In genomic region chr1:72575121-72575520, GRCm38 (mm10) we compare ENCODE assay signal across 13 mouse cellular contexts. TPM values are rescaled to one million over a fixed set of nuclear protein-coding genes. Genes with fewer than 3 reads are reported as not detected.
DNase-seq lines count a peak whose midpoint lies in the region; ATAC-seq and TF ChIP-seq lines count a peak whose summit lies in the region.
"Had no signal": no experiment of that assay in that cellular context is flagged by ENCODE, and none has a peak within 500 bp of the region (broad histone marks: within the 10 kb centered on the region; RNA-seq: fewer than 3 reads in every experiment).

No protein-coding gene starts in this region.

- H3K4me2 ChIP-seq in heart, postnatal 0 days (ENCODE audit: low read depth, low read length) = no peak overlapping the region
- no peak overlapping the region for H3K4me2 ChIP-seq in midbrain, embryonic 14.5 days (ENCODE audit: low read length)
- no peak overlapping the region for H3K4me2 ChIP-seq in midbrain, embryonic 16.5 days (ENCODE audit: low read length)
- H3K4me2 ChIP-seq: hindbrain, embryonic 13.5 days; limb, embryonic 12.5 days; midbrain, embryonic 12.5 days had no signal

- no peak for ATAC-seq in heart, postnatal 0 days (ENCODE audit: insufficient read depth, low read depth)
- no peak for ATAC-seq in midbrain, embryonic 14.5 days (ENCODE audit: low FRiP score, low TSS enrichment)
- no peak for ATAC-seq in midbrain, embryonic 16.5 days
- ATAC-seq in Patski = no peak
- no peak for ATAC-seq in erythroid progenitor cell, adult 5-6 weeks (replicated peaks; ENCODE audit: low FRiP score, poor library complexity, severe bottlenecking)

- peak; percentile 35 for TF ChIP-seq CTCF in heart, postnatal 0 days (IDR thresholded peaks at IDR 0.05; ENCODE audit: low read depth)
- peak; percentile 65 for TF ChIP-seq CTCF in Patski (IDR thresholded peaks at IDR 0.05)

- TF ChIP-seq EP300 in heart, postnatal 0 days (IDR thresholded peaks at IDR 0.05; ENCODE audit: low read depth) = no peak

- no peak overlapping the region for H3K9ac ChIP-seq in heart, postnatal 0 days (replicated peaks; ENCODE audit: low read depth, low read length)
- no peak overlapping the region for H3K9ac ChIP-seq in midbrain, embryonic 14.5 days (replicated peaks; ENCODE audit: low read length)
- H3K9ac ChIP-seq in midbrain, embryonic 16.5 days (ENCODE audit: low read depth, low read length) = no peak overlapping the region
- H3K9ac ChIP-seq: hindbrain, embryonic 13.5 days; limb, embryonic 12.5 days; midbrain, embryonic 12.5 days had no signal

- no peak for DNase-seq in heart, postnatal 0 days (ENCODE audit: low spot score)
- DNase-seq in heart, postnatal 4 days = no peak
- peak; percentile 50 for DNase-seq in midbrain, embryonic 14.5 days
- DNase-seq in Patski (ENCODE audit: low read depth, low spot score) = no peak
- no peak for DNase-seq in urinary bladder, postnatal 10 days (ENCODE audit: low spot score)
- DNase-seq: cerebellum, adult 18-20 months; thymus, postnatal 14 days had no signal

- 40% methylated on average over 4 of the region's 4 CpGs for WGBS in heart, postnatal 0 days
- 50% methylated on average over 4 of the region's 4 CpGs for WGBS in midbrain, embryonic 14.5 days
- WGBS in midbrain, embryonic 16.5 days = 58% methylated on average over 4 of the region's 4 CpGs

- H3K36me3 ChIP-seq in heart, postnatal 0 days (replicated peaks; ENCODE audit: control insufficient read depth, insufficient read depth, low read length) = no peaks in the 10 kb centered on the region
- no peaks in the 10 kb centered on the region for H3K36me3 ChIP-seq in midbrain, embryonic 14.5 days (ENCODE audit: control insufficient read depth, insufficient read depth, low read length)
- no peaks in the 10 kb centered on the region for H3K36me3 ChIP-seq in midbrain, embryonic 16.5 days (ENCODE audit: control insufficient read depth, insufficient read depth, low read length)
- H3K36me3 ChIP-seq: hindbrain, embryonic 13.5 days; limb, embryonic 12.5 days; midbrain, embryonic 12.5 days had no signal

- in situ Hi-C loops in Patski (cut with MboI; ENCODE audit: low pct_unique_long_range_greater_than_20kb) = loop anchor here (10.0 kb wide), 1 partner anchor 260 kb away; no protein-coding TSS in a partner anchor

- no peaks in the 10 kb centered on the region for H3K4me1 ChIP-seq in heart, postnatal 0 days (ENCODE audit: control insufficient read depth, insufficient read depth)
- peaks cover 17% of the 10 kb centered on the region for H3K4me1 ChIP-seq in midbrain, embryonic 14.5 days (ENCODE audit: control insufficient read depth, insufficient read depth, low read length)
- peaks cover 16% of the 10 kb centered on the region for H3K4me1 ChIP-seq in midbrain, embryonic 16.5 days (ENCODE audit: control insufficient read depth, insufficient read depth, low read length)

- H3K27ac ChIP-seq in heart, postnatal 0 days (ENCODE audit: low read depth) = no peak overlapping the region
- no peak overlapping the region for H3K27ac ChIP-seq in midbrain, embryonic 14.5 days (replicated peaks; ENCODE audit: low read depth, low read length)
- no peak overlapping the region for H3K27ac ChIP-seq in midbrain, embryonic 16.5 days (ENCODE audit: low read length)
- H3K27ac ChIP-seq: hindbrain, embryonic 13.5 days; limb, embryonic 12.5 days; midbrain, embryonic 12.5 days had no signal

- no peaks in the 10 kb centered on the region for H3K9me3 ChIP-seq in heart, postnatal 0 days (replicated peaks; ENCODE audit: control insufficient read depth, low read length)
- H3K9me3 ChIP-seq in midbrain, embryonic 14.5 days (ENCODE audit: control insufficient read depth, low read length) = no peaks in the 10 kb centered on the region
- H3K9me3 ChIP-seq in midbrain, embryonic 16.5 days (replicated peaks; ENCODE audit: control insufficient read depth, low read length, poor library complexity, severe bottlenecking) = no peaks in the 10 kb centered on the region
- H3K9me3 ChIP-seq: hindbrain, embryonic 13.5 days; limb, embryonic 12.5 days; midbrain, embryonic 12.5 days had no signal

- H3K27me3 ChIP-seq in heart, postnatal 0 days (ENCODE audit: control insufficient read depth, insufficient read depth, low read length) = 0 out of 2 replicates have a peak, but pooled peaks cover 13% of the 10 kb centered on the region
- H3K27me3 ChIP-seq in midbrain, embryonic 14.5 days (ENCODE audit: control insufficient read depth, insufficient read depth, low read length) = no peaks in the 10 kb centered on the region; the same call in 1 of the 2 replicates
- no peaks in the 10 kb centered on the region for H3K27me3 ChIP-seq in midbrain, embryonic 16.5 days (ENCODE audit: control insufficient read depth, insufficient read depth, low read depth, low read length)
- H3K27me3 ChIP-seq in Patski = no peaks in the 10 kb centered on the region

- POLR2A ChIA-PET in Patski (lab: Charles Lee) = no interaction called here

- no peak overlapping the region for H3K4me3 ChIP-seq in heart, postnatal 0 days (ENCODE audit: low read depth, low read length)
- H3K4me3 ChIP-seq in midbrain, embryonic 14.5 days (replicated peaks; ENCODE audit: low read depth, low read length) = no peak overlapping the region
- H3K4me3 ChIP-seq in midbrain, embryonic 16.5 days (ENCODE audit: low read depth, low read length) = no peak overlapping the region
- H3K4me3 ChIP-seq: hindbrain, embryonic 13.5 days; limb, embryonic 12.5 days; midbrain, embryonic 12.5 days had no signal

- CTCF ChIA-PET in Patski (lab: Charles Lee) = no interaction called here

RNA-seq across cellular contexts. Expression of gene Smarcal1, which starts 7.9 kb away (rescaled TPM):
- 31.9 and 36.7 TPM in 2 replicates for total RNA-seq in heart, postnatal 0 days (2014; rRNA removed; ENCODE audit: low replicate concordance)
- 9.8 and 11.0 TPM in 2 replicates for polyA plus RNA-seq in heart, postnatal 0 days (2015; fragmentation: Nextera tagmentation; extraction: Ambion mirVana)
- 10 to 100 TPM; 32.3 to 34.7 TPM for total RNA-seq in heart, postnatal 4 days (2021)
- polyA plus RNA-seq in midbrain, embryonic 14.5 days (2014; fragmentation: Nextera tagmentation; extraction: Ambion mirVana) = 25.1 and 35.9 TPM in 2 replicates
- 30.5 and 31.2 TPM in 2 replicates for polyA plus RNA-seq in midbrain, embryonic 16.5 days (2015; fragmentation: Nextera tagmentation; extraction: Ambion mirVana)
- 33.6 TPM for polyA plus RNA-seq in Patski (2021)
- 9.0 and 10.9 TPM in 2 replicates for total RNA-seq in erythroid progenitor cell, adult 5-6 weeks (2015; ENCODE audit: low replicate concordance)
- total RNA-seq in erythroid progenitor cell, adult 5-6 weeks (2017; ENCODE audit: low replicate concordance) = 5.4 and 9.5 TPM in 2 replicates

RNA-seq across cellular contexts. Expression of gene March4, which starts 38.4 kb away (rescaled TPM):
- not detected in 2 replicates for total RNA-seq in heart, postnatal 0 days (2014; rRNA removed; ENCODE audit: low replicate concordance)
- 0.03 TPM in 1 of 2 replicates, not detected in the other for polyA plus RNA-seq in heart, postnatal 0 days (2015; fragmentation: Nextera tagmentation; extraction: Ambion mirVana)
- total RNA-seq in heart, postnatal 4 days (2021) = not detected
- polyA plus RNA-seq in midbrain, embryonic 14.5 days (2014; fragmentation: Nextera tagmentation; extraction: Ambion mirVana) = 5.2 and 5.7 TPM in 2 replicates
- 7.9 and 8.0 TPM in 2 replicates for polyA plus RNA-seq in midbrain, embryonic 16.5 days (2015; fragmentation: Nextera tagmentation; extraction: Ambion mirVana)
- polyA plus RNA-seq in Patski (2021) = 0.37 TPM
- total RNA-seq in erythroid progenitor cell, adult 5-6 weeks (2015; ENCODE audit: low replicate concordance) = not detected in 2 replicates
- not detected in 2 replicates for total RNA-seq in erythroid progenitor cell, adult 5-6 weeks (2017; ENCODE audit: low replicate concordance)
- total RNA-seq: neutrophil, adult 5-6 weeks had no signal
- polyA plus RNA-seq: limb, embryonic 12.5 days had no signal
